Mouse (Mus musculus) B cell, adult 62 days (primary cell): ENCODE data around the gene Olfr894. TPM values are rescaled to one million over a fixed set of nuclear protein-coding genes. Genes with fewer than 3 reads are reported as not detected.

Source experiments
- total RNA-seq: library from RNA; stranded (reverse); gene quantifications from 4 replicates; pipeline ENCODE4 v1.2.4, GENCODE M21; 2023

Olfr894 gene
- not detected in 4 replicates for total RNA-seq

GRCm38 (mm10) chr9:38217755-38218154, at the start of gene Olfr894:
Gene Olfr894 (plus strand): TSS chr9:38218055.

GRCm38 (mm10) chr9:38180721-38181120, 37.1 kb upstream of the Olfr894 start, which contains the start of gene Olfr891:
Gene Olfr891 (minus strand): TSS chr9:38180821.

GRCm38 (mm10) chr9:38208065-38208464, 9.8 kb upstream of the Olfr894 start, which contains the start of gene Olfr893:
Gene Olfr893 (plus strand): TSS chr9:38208365.

GRCm38 (mm10) chr9:38252474-38252873, 34.6 kb downstream of the Olfr894 start, which contains the start of gene Olfr143:
Gene Olfr143 (plus strand): TSS chr9:38252774.

GRCm38 (mm10) chr9:38267551-38267950, 49.7 kb downstream of the Olfr894 start, which contains the start of gene Olfr895:
Gene Olfr895 (plus strand): TSS chr9:38267851.

Other genes with a start within 250 kb of the Olfr894 start
- not detected in 4 replicates for gene Olfr881, start 226.2 kb upstream of the Olfr894 start, total RNA-seq
- gene Olfr883, start 192.2 kb upstream of the Olfr894 start, total RNA-seq: not detected in 4 replicates
- gene Olfr884, start 171.5 kb upstream of the Olfr894 start, total RNA-seq: not detected in 4 replicates
- not detected in 4 replicates for gene Olfr885, start 156.7 kb upstream of the Olfr894 start, total RNA-seq
- not detected in 4 replicates for gene Olfr887, start 134.0 kb upstream of the Olfr894 start, total RNA-seq
- not detected in 4 replicates for gene Olfr888, start 109.9 kb upstream of the Olfr894 start, total RNA-seq
- gene Olfr889, start 102.9 kb upstream of the Olfr894 start, total RNA-seq: 0.09 to 0.19 TPM in 2 of 4 replicates, not detected in the others
- not detected in 4 replicates for gene Olfr890, start 75.5 kb upstream of the Olfr894 start, total RNA-seq
- gene Olfr891, start 37.2 kb upstream of the Olfr894 start, total RNA-seq: not detected in 4 replicates
- not detected in 4 replicates for gene Olfr893, start 9.7 kb upstream of the Olfr894 start, total RNA-seq
- gene Olfr143, start 34.7 kb downstream of the Olfr894 start, total RNA-seq: not detected in 4 replicates
- gene Olfr895, start 49.8 kb downstream of the Olfr894 start, total RNA-seq: not detected in 4 replicates
- gene Olfr896-ps1, start 73.1 kb downstream of the Olfr894 start, total RNA-seq: not detected in 4 replicates
- not detected in 4 replicates for gene Olfr25, start 111.0 kb downstream of the Olfr894 start, total RNA-seq
- gene Olfr898, start 130.4 kb downstream of the Olfr894 start, total RNA-seq: not detected in 4 replicates
- gene Olfr250, start 148.8 kb downstream of the Olfr894 start, total RNA-seq: not detected in 4 replicates
- not detected in 4 replicates for gene Olfr251, start 159.0 kb downstream of the Olfr894 start, total RNA-seq
- gene Olfr147, start 183.6 kb downstream of the Olfr894 start, total RNA-seq: not detected in 4 replicates
- not detected in 4 replicates for gene Olfr901, start 211.4 kb downstream of the Olfr894 start, total RNA-seq
- gene Olfr902, start 229.6 kb downstream of the Olfr894 start, total RNA-seq: not detected in 4 replicates
- gene Olfr904, start 245.1 kb downstream of the Olfr894 start, total RNA-seq: not detected in 4 replicates